Mouse (Mus musculus) intestine, postnatal 0 days (tissue): Measurements from ENCODE around the gene Thoc6. TPM values are rescaled to one million over a fixed set of nuclear protein-coding genes. Genes with fewer than 3 reads are reported as not detected.

Experiments
- ATAC-seq: fragments of 200-750 bp; cut with Nextera tagmentation; 2 replicates; pipeline ENCODE4 v1.8.0; 2017; ENCODE audit warnings: mild to moderate bottlenecking, moderate TSS enrichment, moderate library complexity
- H3K27ac ChIP-seq: fragments of 300-500 bp; sonication (generic); 2 replicates; pipeline ENCODE4 v1.5.1; 2014; ENCODE audit warnings: mild to moderate bottlenecking, low read depth, low read length, moderate library complexity
- H3K27me3 ChIP-seq: fragments of 300-500 bp; sonication (generic); replicated peaks from 2 replicates; pipeline ENCODE4 v1.6.1; 2014; ENCODE audit warnings: low read length, mixed read lengths; ENCODE audit not compliant: control insufficient read depth, insufficient read depth
- H3K36me3 ChIP-seq: fragments of 300-500 bp; sonication (generic); 2 replicates; pipeline ENCODE4 v1.6.1; 2014; ENCODE audit warnings: mild to moderate bottlenecking, moderate library complexity; ENCODE audit not compliant: control insufficient read depth, insufficient read depth
- H3K4me1 ChIP-seq: fragments of 300-500 bp; sonication (generic); replicated peaks from 2 replicates; pipeline ENCODE4 v1.6.1; 2014; ENCODE audit warnings: antibody characterized with exemption, low read length, mixed read lengths; ENCODE audit not compliant: control insufficient read depth, insufficient read depth
- H3K4me2 ChIP-seq: fragments of 300-500 bp; sonication (generic); replicated peaks from 2 replicates; pipeline ENCODE4 v1.6.1; 2014; ENCODE audit warnings: low read depth, mild to moderate bottlenecking, moderate library complexity
- H3K4me3 ChIP-seq: fragments of 300-500 bp; sonication (generic); 2 replicates; pipeline ENCODE4 v1.5.1; 2014; ENCODE audit warnings: low read depth, low read length
- H3K9ac ChIP-seq: fragments of 300-500 bp; sonication (generic); 2 replicates; pipeline ENCODE4 v1.6.1; 2014; ENCODE audit warnings: mild to moderate bottlenecking, low read depth, low read length
- H3K9me3 ChIP-seq: fragments of 300-500 bp; sonication (generic); 2 replicates; pipeline ENCODE4 v1.6.1; 2016; ENCODE audit warnings: mixed run types; ENCODE audit not compliant: control insufficient read depth
- CTCF ChIP-seq: sonication (generic); IDR thresholded peaks from 2 replicates; pipeline ENCODE4 v1.5.1; 2016; ENCODE audit warnings: low read depth, mild to moderate bottlenecking, control low read depth, antibody characterized with exemption, moderate library complexity
- WGBS: fragments of 180-500 bp; shearing (Covaris S2); extraction: QIAGEN DNeasy Blood & Tissue Kit; methylation state at CpG from one replicate; pipeline ENCODE4 v1.1.7; 2014; 5-methylcytosine and 5-hydroxymethylcytosine counted together
- polyA plus RNA-seq: library from polyadenylated mRNA; unstranded; fragments of >200 nt; fragmentation: Nextera tagmentation; extraction: Ambion mirVana; gene quantifications from 2 replicates; pipeline ENCODE4 v1.2.1, GENCODE M21; 2015

The Thoc6 gene
- polyA plus RNA-seq, 1 experiment from 2014 or later: 15.5 TPM

DNA sequence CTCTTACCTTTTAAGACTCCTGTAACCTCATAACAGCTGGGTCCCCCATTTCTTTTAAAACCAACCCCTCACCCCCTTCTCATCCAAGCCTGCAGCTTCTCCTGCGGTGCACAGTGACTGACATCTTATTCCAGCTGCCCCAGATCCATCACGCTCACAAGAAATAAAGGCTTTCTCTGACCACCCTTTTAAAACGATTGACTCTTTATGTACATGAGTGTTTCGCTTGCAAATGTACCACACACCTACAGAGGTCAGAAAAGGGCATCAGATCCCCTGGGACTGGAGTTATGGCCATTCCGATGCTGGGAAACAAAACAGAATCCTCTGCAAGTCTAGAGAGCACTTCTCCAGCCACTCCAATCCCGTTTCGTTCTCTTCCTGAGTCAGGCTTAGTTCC is 45.9 kb downstream of the Thoc6 start:
- Histone ChIP-seq H3K27ac (no peak overlapping the region), H3K4me1 (no peaks in the 10 kb centered on the region), H3K27me3 (no peaks in the 10 kb centered on the region), H3K4me3 (no peak overlapping the region), H3K36me3 (no peaks in the 10 kb centered on the region), H3K9ac (no peak overlapping the region), H3K4me2 (no peak overlapping the region), H3K9me3 (no peaks in the 10 kb centered on the region)
- 44% methylated on average over 7 of the region's 7 CpGs for WGBS
- TF ChIP-seq CTCF: no peak
- ATAC-seq: no peak

DNA sequence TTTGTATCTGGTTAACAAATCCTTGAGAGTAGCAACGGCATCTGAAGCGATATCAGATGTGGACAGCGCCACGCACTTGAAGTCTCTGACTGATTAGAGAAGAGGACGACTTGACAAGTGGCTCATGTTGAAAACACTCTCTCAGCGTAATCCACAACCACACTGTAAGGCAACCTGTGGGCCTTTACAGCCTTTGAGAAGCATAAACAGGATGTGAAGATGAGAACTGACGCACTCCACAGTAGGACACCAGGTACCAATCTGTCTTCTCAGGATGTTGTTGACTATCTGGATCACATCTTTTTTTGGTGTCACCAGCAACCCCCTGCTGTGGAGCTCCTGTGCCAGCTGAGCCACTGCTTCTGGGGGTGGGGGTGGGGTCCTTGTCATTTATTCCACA is 53.3 kb downstream of the Thoc6 start:
- Histone ChIP-seq H3K36me3 (no peaks in the 10 kb centered on the region), H3K27me3 (peaks cover 3% of the 10 kb centered on the region; the same call in 1 of the 2 replicates), H3K4me1 (no peaks in the 10 kb centered on the region), H3K4me3 (no peak overlapping the region), H3K27ac (no peak overlapping the region), H3K9ac (no peak overlapping the region), H3K4me2 (no peak overlapping the region), H3K9me3 (no peaks in the 10 kb centered on the region)
- no peak for TF ChIP-seq CTCF
- no peak for ATAC-seq
- 67% methylated on average over 7 of the region's 7 CpGs for WGBS

Other genes with a start within 250 kb of the Thoc6 start
- not detected in 2 replicates for gene Vmn2r117, start 194.2 kb downstream of the Thoc6 start, polyA plus RNA-seq
- 8.1 and 8.2 TPM in 2 replicates for gene Zfp213, start 109.6 kb downstream of the Thoc6 start, polyA plus RNA-seq
- 3.1 and 3.4 TPM in 2 replicates for gene Zfp13, start 74.4 kb downstream of the Thoc6 start, polyA plus RNA-seq
- gene Zscan10, start 73.0 kb downstream of the Thoc6 start, polyA plus RNA-seq: not detected in 2 replicates
- 0.13 and 0.16 TPM in 2 replicates for gene Mmp25, start 28.6 kb downstream of the Thoc6 start, polyA plus RNA-seq
- 7.8 and 8.5 TPM in 2 replicates for gene Bicdl2, start 13.4 kb downstream of the Thoc6 start, polyA plus RNA-seq
- 131 and 136 TPM in 2 replicates for gene Hcfc1r1, start 286 bp downstream of the Thoc6 start, polyA plus RNA-seq
- 46.6 and 50.9 TPM in 2 replicates for gene Tnfrsf12a, start 3.6 kb upstream of the Thoc6 start, polyA plus RNA-seq
- 0.38 and 0.42 TPM in 2 replicates for gene Cldn6, start 5.4 kb upstream of the Thoc6 start, polyA plus RNA-seq
- 0.23 and 0.34 TPM in 2 replicates for gene Cldn9, start 10.1 kb upstream of the Thoc6 start, polyA plus RNA-seq
- 0.05 TPM in 1 of 2 replicates, not detected in the other for gene 1520401A03Rik, start 48.9 kb upstream of the Thoc6 start, polyA plus RNA-seq
- 12.4 and 12.6 TPM in 2 replicates for gene Pkmyt1, start 52.5 kb upstream of the Thoc6 start, polyA plus RNA-seq
- 15.0 and 15.9 TPM in 2 replicates for gene Paqr4, start 67.0 kb upstream of the Thoc6 start, polyA plus RNA-seq
- 2.7 and 2.8 TPM in 2 replicates for gene Kremen2, start 72.0 kb upstream of the Thoc6 start, polyA plus RNA-seq
- 36.8 and 39.0 TPM in 2 replicates for gene Flywch1, start 97.7 kb upstream of the Thoc6 start, polyA plus RNA-seq
- gene Flywch2, start 112.2 kb upstream of the Thoc6 start, polyA plus RNA-seq: 17.6 and 19.1 TPM in 2 replicates
- gene Srrm2, start 116.7 kb upstream of the Thoc6 start, polyA plus RNA-seq: 185 and 230 TPM in 2 replicates
- gene Elob, start 155.3 kb upstream of the Thoc6 start, polyA plus RNA-seq: 994 and 1,025 TPM in 2 replicates
- gene Prss33, start 162.2 kb upstream of the Thoc6 start, polyA plus RNA-seq: not detected in 2 replicates
- gene Prss32, start 170.0 kb upstream of the Thoc6 start, polyA plus RNA-seq: 16.2 and 23.1 TPM in 2 replicates
- gene Prss41, start 170.3 kb upstream of the Thoc6 start, polyA plus RNA-seq: 5.2 and 6.2 TPM in 2 replicates
- gene Prss21, start 194.2 kb upstream of the Thoc6 start, polyA plus RNA-seq: not detected in 2 replicates
- 3.8 and 6.3 TPM in 2 replicates for gene Dcpp1, start 207.0 kb upstream of the Thoc6 start, polyA plus RNA-seq
- not detected in 2 replicates for gene Dcpp2, start 207.0 kb upstream of the Thoc6 start, polyA plus RNA-seq
- 4.7 and 7.6 TPM in 2 replicates for gene Dcpp3, start 243.6 kb upstream of the Thoc6 start, polyA plus RNA-seq